Mouse (Mus musculus): Measurements from ENCODE around the gene Zfp365.

The Zfp365 gene

DNA sequence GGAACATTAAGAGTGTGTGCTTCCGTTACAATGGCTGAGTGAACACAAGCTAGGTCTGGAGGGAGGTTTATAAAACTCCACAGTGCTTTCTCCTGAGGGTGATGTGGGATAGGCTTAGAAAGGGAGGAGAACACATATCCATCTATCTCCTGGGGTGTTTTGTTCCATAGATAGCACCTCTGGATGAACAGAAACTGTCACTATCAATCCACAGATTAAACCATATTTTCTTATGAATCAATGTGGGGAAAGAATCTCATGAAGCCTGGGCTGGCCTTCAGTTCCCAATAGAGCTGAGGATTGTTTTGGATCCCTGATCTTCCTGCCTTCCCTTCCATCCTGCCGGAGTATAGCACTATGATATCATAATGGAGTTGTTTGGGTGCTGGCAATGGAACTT, 5.5 kb downstream of the Zfp365 start:
- in situ Hi-C loops (cut with MboI; ENCODE audit: unreplicated experiment in 2 of 2) = no loop called here

DNA sequence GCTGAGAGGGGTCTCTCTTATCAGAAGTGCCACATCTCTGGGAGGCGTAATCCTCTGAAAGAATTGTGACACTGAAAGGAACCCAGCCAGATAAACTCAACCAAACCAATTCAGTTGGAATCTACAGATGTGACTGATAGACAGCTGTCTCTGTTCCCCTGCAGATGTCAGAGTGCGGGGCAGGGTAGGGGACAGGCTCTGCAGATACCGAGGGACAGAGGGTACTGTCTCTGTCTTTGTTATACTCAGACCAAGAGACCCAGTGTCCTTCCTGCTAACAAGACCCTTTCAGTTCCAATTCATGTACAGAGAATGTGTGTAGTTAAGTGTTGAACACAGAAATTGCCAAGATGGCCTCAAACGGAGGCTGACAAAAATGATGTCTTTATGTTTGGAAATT, 6.4 kb downstream of the Zfp365 start:
- in situ Hi-C loops (cut with MboI; ENCODE audit: unreplicated experiment in 2 of 2) = no loop called here

DNA sequence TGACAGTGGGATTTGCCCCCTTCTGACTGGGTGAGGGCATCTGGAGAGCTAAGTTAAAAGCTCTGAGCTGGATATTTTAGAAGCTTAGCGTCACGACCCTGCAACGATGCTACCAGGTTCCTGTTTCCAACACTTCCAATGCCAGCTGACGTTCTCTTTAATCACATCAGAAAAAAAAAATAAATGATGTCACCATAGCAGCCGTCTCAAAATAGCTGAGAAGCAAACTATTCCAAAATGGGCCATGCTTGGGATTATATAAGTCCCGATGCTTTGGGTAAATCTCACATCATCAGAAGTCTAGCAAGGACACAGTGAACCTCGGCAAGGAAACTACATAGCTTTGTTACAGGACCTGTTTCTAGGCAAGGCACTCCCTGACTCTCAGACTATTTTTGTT, 9.1 kb downstream of the Zfp365 start:
- in situ Hi-C loops (cut with MboI; ENCODE audit: unreplicated experiment in 2 of 2) = no loop called here

DNA sequence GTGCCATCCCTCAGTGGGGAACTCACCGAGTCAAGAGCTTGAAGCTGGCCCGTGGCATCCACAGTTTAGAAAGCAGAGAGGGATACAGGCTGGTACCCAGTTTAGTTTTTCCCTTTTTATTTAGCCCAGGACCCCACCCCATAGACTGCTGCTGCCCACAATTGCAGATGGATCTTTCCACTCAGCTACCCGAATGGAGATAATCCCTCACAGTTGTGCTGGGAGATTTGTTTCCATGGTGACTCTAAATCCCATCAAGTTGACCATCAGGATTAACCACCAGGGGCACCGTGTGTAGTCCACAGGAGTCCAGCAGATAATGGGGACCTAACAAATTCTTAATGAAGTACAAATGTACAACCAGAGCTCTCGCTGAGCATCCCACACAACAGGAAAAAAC, 11.3 kb downstream of the Zfp365 start:
- in situ Hi-C loops (cut with MboI; ENCODE audit: unreplicated experiment in 2 of 2) = no loop called here

DNA sequence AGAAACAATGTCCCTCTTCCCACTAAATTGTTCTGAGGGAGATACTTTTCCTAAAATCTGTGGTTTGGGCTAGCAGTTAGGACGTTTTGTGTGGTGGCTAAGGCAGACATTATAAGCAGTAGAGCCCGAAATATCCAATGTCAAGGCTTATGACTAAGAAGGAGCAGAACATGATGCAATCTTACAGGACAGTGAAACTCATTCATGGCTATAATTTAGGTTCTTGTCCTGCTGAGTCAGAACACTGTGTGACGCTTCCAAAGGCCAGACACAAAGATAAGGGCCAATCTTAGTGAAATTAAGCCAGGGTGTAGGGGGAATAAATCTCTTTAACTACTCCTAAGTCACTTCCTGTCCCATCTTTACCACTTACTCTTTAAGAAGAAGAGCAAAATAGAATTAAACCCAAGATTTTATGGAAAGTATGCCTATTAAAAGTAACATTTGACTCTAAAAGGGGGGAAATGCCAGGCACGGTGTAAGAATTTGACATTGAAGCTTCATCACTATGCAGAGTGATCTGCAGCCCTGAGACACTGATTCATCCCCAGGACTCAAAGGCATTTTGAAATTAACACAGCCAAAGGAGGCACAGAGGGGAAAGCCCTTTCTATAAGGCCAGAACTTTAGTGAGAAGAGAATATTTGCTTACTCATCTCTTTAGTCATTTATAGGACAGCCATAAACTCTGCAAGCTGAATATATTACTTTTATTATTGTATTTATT, 13.3 kb downstream of the Zfp365 start:
- in situ Hi-C loops (cut with MboI; ENCODE audit: unreplicated experiment in 2 of 2) = no loop called here

DNA sequence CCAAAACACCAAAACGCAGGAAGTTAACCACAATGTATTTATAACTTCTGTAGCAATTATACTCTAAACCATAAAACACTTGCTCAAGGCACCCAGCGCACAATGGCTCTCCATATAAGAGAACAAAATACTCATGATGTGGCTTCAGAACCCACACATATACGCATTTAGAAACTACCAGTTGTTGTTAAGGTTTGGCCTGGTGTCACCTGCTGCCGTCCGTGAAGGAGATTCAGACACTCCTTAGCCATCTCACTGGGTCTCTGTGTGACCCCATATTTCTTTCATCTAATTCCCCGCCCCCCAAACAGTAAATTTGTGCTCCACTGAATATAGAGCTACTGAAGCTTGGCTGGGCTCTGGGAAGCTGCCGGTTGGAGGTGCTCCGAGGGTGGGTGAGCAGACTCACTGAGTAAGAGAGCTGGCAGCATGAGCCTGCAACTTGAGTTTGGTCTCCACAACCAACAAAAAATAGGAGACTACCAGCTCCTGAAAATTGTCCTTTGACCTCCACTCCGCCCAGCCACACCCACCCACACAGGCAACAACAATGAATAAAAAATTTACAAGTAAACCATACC, 14.0 kb downstream of the Zfp365 start:
- in situ Hi-C loops (cut with MboI; ENCODE audit: unreplicated experiment in 2 of 2) = no loop called here

DNA sequence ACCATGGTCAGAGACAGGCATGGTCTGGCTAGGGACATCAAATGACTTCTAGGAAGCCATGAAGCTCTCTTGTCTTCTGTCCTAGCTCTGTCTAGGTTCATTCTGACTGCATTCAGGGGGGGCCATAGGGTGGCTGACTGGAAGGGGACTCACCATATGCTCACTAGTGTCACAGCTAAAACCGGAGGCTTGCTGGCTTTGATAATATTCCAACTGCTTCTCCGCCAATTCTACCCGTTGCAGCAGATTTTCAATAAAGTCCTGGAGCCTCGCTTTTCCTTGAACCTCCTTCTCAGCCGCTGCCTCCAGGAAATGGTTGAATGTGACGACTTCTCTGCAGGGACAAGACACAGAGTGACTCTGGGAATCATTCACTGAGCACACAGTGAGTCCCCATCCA, 15.2 kb downstream of the Zfp365 start:
- in situ Hi-C loops (cut with MboI; ENCODE audit: unreplicated experiment in 2 of 2) = no loop called here

DNA sequence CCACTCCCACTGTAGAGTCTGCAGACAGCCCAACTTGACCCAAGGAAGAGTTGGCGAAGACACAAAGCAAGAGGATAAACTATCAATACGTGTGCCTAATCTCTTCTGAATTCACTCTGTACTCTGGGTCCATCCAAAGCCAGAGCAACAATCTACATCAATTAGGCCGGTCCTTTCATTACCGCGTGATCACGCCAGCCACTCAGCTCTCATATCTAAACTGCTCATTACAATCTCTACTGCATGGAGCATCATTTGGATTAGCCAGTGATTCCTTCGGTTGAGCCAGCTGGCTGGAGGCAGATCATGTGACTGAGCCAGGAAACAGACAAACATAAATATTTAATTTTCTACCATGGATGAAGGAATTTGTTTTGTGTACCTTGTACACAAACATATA, 17.8 kb downstream of the Zfp365 start:
- in situ Hi-C loops (cut with MboI; ENCODE audit: unreplicated experiment in 2 of 2) = no loop called here

DNA sequence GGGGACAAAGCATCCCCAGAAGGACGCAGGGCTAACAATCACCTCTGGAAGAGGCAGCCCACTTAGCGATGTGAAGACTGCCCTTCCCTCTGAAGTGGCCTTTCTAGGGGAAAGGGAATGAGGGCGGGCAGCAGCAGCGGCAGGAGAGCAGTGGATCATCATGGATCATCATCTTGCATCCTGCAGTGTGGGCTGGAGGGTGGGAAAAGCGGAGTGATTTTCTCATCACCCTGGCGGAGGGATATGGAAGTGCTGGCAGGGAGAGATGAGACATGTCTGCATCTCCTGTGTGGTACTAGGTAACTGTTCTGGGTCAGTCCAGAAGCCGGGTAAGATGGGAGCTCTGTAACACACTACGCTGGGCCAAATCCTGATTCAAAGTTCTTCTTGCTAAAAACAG, 18.4 kb downstream of the Zfp365 start:
- in situ Hi-C loops (cut with MboI; ENCODE audit: unreplicated experiment in 2 of 2) = no loop called here

DNA sequence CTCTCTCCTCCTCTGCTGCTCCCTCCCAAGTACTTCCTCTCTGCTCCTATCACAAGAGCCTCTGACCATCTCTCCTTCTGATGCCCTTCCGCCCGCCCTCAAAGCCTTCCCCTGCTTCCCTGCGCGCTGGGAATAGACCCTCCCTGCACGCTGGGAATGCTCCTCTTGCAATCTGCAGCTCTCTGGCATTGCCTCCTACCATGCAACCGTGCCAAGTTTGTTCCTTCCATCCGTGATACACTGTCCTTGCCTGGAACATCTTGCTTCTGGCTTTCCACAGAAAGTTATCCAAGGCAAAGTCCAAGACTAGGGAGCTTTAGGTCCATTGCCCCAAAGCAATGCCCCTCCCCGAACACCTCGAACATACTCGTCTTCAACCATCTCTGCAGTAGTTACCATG, 19.2 kb downstream of the Zfp365 start:
- in situ Hi-C loops (cut with MboI; ENCODE audit: unreplicated experiment in 2 of 2) = no loop called here

DNA sequence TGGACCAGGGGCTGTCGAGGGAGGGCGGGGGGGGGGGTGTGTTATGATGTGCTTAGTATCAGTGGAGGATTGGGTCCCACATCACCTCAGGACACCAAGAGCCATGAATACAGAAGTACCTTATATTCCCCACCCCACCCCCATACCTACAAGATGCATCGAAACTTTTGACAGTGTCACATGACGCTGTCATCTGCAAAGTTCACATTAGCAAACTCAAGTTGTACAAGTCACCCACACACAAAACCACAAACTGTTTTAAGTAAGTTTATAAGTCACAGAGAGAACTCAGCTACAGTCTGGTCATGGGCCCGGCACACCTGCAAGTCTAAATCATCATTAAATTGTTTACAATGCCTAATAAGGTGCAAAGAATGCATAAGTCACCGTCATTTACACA, 21.3 kb downstream of the Zfp365 start:
- in situ Hi-C loops (cut with MboI; ENCODE audit: unreplicated experiment in 2 of 2) = no loop called here

DNA sequence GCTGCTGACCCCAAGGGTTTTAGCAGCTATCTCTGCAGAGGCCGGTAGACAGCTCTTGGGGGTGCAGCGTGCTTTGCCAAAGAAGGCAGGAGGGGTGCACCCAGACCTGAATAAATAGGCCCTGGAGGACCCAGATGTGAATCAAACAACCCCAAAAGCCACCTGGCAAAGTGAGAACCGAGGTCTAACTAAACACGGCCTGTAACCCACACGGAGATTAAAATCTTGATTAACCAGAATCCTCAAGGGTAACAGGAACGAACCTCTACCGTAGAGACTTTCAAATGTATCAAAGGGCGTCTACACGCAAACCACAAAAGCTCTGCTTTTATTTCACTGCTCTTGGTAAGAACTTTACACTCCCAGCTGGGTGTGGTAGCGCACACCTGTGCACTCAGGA, 24.5 kb downstream of the Zfp365 start:
- in situ Hi-C loops (cut with MboI; ENCODE audit: unreplicated experiment in 2 of 2) = no loop called here

DNA sequence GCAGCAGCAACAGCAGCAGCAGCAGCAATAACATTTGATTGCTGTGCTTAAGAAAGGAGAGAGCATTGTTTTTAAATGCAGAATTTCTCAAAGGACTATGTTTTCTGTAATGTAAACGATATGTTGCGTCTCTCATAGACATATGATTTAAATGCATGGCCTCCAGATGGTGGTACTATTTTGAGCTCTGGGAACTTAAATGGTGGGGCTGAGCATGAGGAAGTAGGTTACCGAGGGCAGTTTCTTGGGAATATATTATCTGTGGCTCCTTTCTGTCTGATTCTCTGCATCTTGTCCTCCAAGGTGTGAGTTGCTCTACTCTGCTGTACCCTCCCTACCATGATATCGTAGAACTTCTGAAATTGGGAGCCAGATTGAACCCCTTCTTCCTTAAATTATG, 31.8 kb downstream of the Zfp365 start:
- in situ Hi-C loops (cut with MboI; ENCODE audit: unreplicated experiment in 2 of 2) = no loop called here

DNA sequence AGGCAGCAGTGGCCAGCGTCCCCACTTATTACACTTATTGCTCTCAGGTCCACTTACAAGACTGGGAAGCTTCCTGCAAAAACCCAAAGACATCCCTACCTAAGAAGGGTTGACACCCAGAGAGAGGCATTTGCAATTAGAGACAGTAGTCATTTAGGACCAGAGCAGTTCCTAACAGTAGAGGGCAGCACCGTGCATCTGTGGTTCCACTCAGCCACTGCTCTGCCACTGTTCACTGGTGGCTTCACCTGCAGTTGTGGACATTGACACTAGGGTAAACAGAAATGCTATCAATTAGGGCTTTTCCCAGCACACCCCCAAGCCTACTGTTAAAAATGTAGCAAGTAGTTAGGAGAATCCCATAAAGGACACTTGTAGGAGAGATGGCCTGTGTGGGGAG, 40.7 kb downstream of the Zfp365 start:
- in situ Hi-C loops (cut with MboI; ENCODE audit: unreplicated experiment in 2 of 2) = loop anchor here (10.0 to 25.0 kb wide), 3 partner anchors 413 to 1315 kb away; no protein-coding TSS in a partner anchor

DNA sequence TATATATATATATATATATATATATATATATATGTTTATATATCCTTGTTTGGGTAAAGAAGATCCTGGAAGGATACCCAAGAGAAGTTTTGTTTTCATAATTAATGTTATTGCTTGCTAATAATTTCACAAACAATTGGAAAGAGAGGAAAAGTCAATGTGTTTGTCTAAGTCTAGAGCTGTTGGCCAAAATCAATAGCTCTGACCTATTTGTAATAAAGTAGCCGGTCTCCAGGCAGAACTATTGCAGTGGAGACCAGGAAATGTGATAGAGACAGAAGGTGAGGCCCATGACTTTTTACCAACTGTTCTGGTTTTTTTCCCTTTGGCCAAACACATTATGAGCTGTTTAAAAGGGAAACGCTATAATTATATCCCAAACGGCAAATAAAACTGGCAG, 44.2 kb downstream of the Zfp365 start:
- in situ Hi-C loops (cut with MboI; ENCODE audit: unreplicated experiment in 2 of 2) = loop anchor here (5.0 to 25.0 kb wide), 4 partner anchors 119 to 1319 kb away; no protein-coding TSS in a partner anchor

DNA sequence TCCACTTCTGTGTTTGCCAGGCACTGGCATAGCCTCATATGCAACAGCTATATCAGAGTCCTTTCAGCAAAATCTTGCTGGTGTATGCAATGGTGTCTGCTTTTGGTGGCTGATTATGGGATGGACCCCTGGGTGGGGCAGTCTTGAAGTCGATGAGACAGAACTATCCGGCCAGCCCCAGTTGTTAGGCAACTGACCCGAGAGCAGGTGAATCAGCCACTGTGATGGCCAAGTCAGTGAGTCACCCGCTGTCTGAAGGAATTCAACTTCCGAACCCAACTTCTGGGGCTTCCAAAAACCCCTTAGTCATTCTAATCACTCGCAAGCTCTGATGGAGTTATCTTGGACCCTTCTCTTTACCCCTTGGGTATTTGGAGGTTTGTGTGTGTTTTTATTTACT, 46.6 kb downstream of the Zfp365 start:
- in situ Hi-C loops (cut with MboI; ENCODE audit: unreplicated experiment in 2 of 2) = loop anchor here (5.0 to 25.0 kb wide), 4 partner anchors 121 to 1321 kb away; no protein-coding TSS in a partner anchor

DNA sequence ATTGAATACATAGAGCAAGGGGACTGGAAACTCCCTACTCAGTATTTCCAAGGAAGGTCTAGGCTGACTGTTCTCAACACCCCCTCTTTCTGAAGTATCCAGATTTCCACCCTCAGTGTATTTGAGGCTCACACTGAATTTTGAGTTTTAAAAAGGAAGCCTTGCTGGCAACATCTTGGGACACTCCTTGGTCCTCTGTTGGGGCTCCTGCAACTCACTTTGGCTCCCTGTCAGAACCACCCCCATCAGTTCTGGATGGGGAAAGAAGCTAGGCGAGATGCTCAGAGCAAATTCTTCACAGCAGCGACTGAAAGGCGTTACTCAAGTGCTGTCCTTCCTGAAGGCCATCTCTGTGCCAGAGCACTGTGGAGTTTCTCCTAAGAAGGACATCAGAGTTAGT, 47.4 kb downstream of the Zfp365 start:
- in situ Hi-C loops (cut with MboI; ENCODE audit: unreplicated experiment in 2 of 2) = loop anchor here (5.0 to 25.0 kb wide), 4 partner anchors 122 to 1322 kb away; no protein-coding TSS in a partner anchor

DNA sequence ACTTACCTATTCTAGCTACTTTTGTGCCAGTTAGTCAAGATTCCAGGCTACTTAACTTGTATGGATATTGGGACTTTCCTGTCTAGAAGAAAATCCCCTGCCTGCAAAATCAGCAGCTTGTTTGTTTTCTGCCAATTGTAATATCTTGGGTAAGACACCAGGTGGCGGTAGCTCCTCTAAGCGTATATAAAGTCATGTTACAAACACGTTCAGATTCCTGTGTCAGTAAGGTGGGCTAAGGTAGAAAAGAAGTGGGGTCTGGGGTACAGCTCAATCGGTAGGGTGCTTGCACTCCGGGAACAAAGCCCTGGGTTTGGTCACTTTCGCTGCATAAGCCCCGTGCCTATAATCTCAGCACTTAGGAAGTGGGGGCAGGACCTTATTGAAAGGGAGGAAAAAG, 50.1 kb downstream of the Zfp365 start:
- in situ Hi-C loops (cut with MboI; ENCODE audit: unreplicated experiment in 2 of 2) = loop anchor here (5.0 to 25.0 kb wide), 3 partner anchors 1000 to 1460 kb away; no protein-coding TSS in a partner anchor

DNA sequence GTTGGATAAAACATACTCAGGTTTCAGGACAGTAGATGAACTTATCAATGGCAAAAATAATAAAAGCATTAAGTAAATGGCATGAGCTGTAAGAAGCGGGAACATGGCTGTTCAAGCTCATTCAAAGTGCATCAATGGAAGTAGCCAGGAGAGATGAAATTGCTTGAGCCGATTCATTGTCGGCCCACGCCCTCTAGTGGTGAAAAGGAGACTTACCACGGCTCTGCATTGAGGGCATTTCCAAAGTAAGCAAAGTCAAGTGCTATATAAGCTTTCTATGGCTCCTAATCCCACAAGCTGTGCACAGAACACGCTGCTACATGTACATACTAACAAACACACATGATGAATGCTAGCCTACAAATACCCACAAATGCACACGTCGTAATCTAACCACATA, 53.6 kb downstream of the Zfp365 start:
- in situ Hi-C loops (cut with MboI; ENCODE audit: unreplicated experiment in 2 of 2) = loop anchor here (5.0 to 25.0 kb wide), 6 partner anchors 322 to 1328 kb away; partner anchors contain the start of gene Egr2 (in 1 of the 2)

DNA sequence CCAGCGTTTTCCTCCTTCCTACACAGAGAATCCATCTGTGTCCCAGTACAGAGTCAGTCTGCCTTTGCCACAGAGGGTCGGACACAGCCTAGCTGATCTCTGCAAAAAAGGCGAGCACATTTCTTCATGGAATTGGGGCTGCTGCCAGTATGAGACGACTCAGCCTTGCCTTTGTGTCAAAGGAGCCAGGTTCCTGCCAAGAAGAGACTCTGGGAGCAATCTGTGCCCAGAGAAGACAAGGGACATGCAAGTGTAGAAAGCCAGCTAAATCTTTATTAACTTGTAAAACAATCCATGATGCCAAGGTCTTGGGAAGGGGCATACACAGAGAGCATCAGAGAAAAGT, 54.9 kb downstream of the Zfp365 start:
- in situ Hi-C loops (cut with MboI; ENCODE audit: unreplicated experiment in 2 of 2) = loop anchor here (5.0 to 25.0 kb wide), 6 partner anchors 320 to 1330 kb away; partner anchors contain the start of gene Egr2 (in 1 of the 2)

DNA sequence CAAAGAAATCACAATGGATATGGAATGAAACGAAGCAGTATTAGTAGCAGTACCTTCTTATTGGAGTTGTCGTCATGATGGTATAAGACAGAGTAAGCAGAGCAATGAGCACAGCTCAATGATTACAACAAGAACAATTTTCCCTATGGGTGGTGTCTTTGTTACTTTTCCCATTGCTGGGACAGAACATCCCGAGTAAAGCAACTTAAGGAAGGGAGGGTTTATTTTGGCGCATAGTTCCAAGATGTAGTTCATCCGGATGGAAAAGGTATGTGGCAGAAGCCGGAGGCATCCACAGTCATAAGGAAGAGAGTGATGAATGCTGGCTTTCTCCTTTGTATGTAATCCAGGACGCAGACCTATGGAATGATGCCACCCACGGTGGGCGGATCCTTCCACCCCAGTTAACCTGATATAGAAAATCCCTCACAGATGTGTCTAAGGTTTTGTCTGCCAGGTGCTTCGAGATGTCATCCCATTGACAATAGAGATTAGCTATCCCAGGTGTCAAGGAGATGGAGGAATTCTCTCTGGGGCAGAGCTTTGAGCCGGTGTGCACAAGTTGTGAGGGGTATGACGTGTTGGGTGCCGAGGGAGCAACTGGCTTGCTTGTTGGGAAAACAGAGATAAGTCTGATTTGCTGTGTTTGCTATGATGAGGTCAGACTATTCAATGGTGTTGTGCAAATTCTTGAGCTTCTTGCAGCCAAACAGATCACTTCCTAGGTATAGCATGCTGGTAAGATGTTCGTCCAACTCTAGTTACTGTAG, 55.5 kb downstream of the Zfp365 start:
- in situ Hi-C loops (cut with MboI; ENCODE audit: unreplicated experiment in 2 of 2) = loop anchor here (5.0 to 25.0 kb wide), 6 partner anchors 320 to 1330 kb away; partner anchors contain the start of gene Egr2 (in 1 of the 2)
